Mouse (Mus musculus): Measurements from ENCODE around the gene Rhbg.

GRCm38 (mm10) chr3:88200161-88200971 lies 54.1 kb downstream of the Rhbg start:
- no peak for TF ChIP-seq CTCF (IDR thresholded peaks at IDR 0.05)
- no peak for TF ChIP-seq EP300 (IDR thresholded peaks at IDR 0.05)

All from lung, postnatal 0 days (tissue).